Mouse (Mus musculus): ENCODE results near the gene Bcl7c.

GRCm38 (mm10) chr7:127631416-127631815 is 77.3 kb downstream of the Bcl7c start:
- no peak for TF ChIP-seq CTCF (IDR thresholded peaks at IDR 0.05)
- TF ChIP-seq POLR2A (IDR thresholded peaks at IDR 0.05; ENCODE audit: insufficient read depth, low read depth, low read length) = no peak
